Mouse (Mus musculus) stomach, embryonic 16.5 days (tissue): ENCODE measurements around the gene Aes. TPM values are rescaled to one million over a fixed set of nuclear protein-coding genes. Genes with fewer than 3 reads are reported as not detected.
A peak's percentile ranks its signal among the peaks of the same experiment; 100 is the strongest.

ENCODE experiments used
- ATAC-seq: fragments of 200-750 bp; cut with Nextera tagmentation; 2 replicates; pipeline ENCODE4 v1.8.0; 2017; ENCODE audit warnings: moderate number of reproducible peaks, moderate TSS enrichment; ENCODE audit not compliant: insufficient read depth, low FRiP score
- H3K27ac ChIP-seq: fragments of 300-500 bp; sonication (generic); 2 replicates; pipeline ENCODE4 v1.5.1; 2014; ENCODE audit warnings: low read length
- H3K27me3 ChIP-seq: fragments of 300-500 bp; sonication (generic); 2 replicates; pipeline ENCODE4 v1.6.1; 2014; ENCODE audit warnings: low read length, control low read depth, mixed read lengths; ENCODE audit not compliant: control insufficient read depth, insufficient read depth
- H3K36me3 ChIP-seq: fragments of 300-500 bp; sonication (generic); 2 replicates; pipeline ENCODE4 v1.6.1; 2014; ENCODE audit warnings: low read length; ENCODE audit not compliant: control insufficient read depth, insufficient read depth
- H3K4me1 ChIP-seq: fragments of 300-500 bp; sonication (generic); 2 replicates; pipeline ENCODE4 v1.6.1; 2014; ENCODE audit warnings: low read length, control low read depth, mixed read lengths; ENCODE audit not compliant: control insufficient read depth, insufficient read depth
- H3K4me2 ChIP-seq: fragments of 300-500 bp; sonication (generic); 2 replicates; pipeline ENCODE4 v1.6.1; 2014; ENCODE audit warnings: low read depth, low read length, mixed read lengths
- H3K4me3 ChIP-seq: fragments of 300-500 bp; sonication (generic); replicated peaks from 2 replicates; pipeline ENCODE4 v1.5.1; 2014; ENCODE audit warnings: mild to moderate bottlenecking, low read length
- H3K9ac ChIP-seq: fragments of 300-500 bp; sonication (generic); 2 replicates; pipeline ENCODE4 v1.6.1; 2014; ENCODE audit warnings: low read length
- H3K9me3 ChIP-seq: fragments of 300-500 bp; sonication (generic); replicated peaks from 2 replicates; pipeline ENCODE4 v1.6.1; 2016; ENCODE audit warnings: low read length, control low read depth; ENCODE audit not compliant: control insufficient read depth
- WGBS: fragments of 180-500 bp; shearing (Covaris S2); extraction: QIAGEN DNeasy Blood & Tissue Kit; methylation state at CpG from one replicate; pipeline ENCODE4 v1.1.7; 2014; 5-methylcytosine and 5-hydroxymethylcytosine counted together
- polyA plus RNA-seq: library from polyadenylated mRNA; unstranded; fragments of >200 nt; fragmentation: Nextera tagmentation; extraction: Ambion mirVana; gene quantifications from 2 replicates; pipeline ENCODE4 v1.2.1, GENCODE M21; 2015

Aes gene
- polyA plus RNA-seq, 1 experiment from 2014 or later, result 325 TPM

DNA sequence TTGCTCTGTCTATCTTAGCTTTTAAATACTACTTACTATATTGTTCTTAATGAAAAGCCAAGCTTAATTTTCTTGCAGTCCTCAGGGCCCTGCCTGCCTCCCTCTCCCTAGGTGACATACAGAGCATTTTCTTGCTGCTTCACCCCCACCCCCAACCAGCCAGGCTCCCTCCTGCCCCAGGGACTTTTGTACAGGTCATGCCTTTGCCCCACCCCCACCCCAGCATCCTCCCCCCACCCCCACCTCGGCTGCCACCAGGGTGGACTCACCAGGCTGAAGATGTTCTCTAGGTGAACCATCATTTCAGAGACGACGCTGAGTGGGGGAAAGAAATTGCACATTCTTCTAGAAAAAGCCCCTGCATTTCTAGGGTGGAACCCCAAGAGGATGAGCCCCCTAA, 39.1 kb downstream of the Aes start:
- H3K27ac ChIP-seq, result no peak overlapping the region
- H3K4me1 ChIP-seq, result peaks cover 43% of the 10 kb centered on the region
- H3K4me2 ChIP-seq, result no peak overlapping the region
- no peaks in the 10 kb centered on the region for H3K9me3 ChIP-seq
- no peak overlapping the region for H3K4me3 ChIP-seq
- no peak for ATAC-seq
- no peaks in the 10 kb centered on the region for H3K36me3 ChIP-seq
- peaks cover 3% of the 10 kb centered on the region; the same call in 1 of the 2 replicates for H3K27me3 ChIP-seq
- 42% methylated on average over 3 of the region's 3 CpGs for WGBS
- no peak overlapping the region for H3K9ac ChIP-seq

DNA sequence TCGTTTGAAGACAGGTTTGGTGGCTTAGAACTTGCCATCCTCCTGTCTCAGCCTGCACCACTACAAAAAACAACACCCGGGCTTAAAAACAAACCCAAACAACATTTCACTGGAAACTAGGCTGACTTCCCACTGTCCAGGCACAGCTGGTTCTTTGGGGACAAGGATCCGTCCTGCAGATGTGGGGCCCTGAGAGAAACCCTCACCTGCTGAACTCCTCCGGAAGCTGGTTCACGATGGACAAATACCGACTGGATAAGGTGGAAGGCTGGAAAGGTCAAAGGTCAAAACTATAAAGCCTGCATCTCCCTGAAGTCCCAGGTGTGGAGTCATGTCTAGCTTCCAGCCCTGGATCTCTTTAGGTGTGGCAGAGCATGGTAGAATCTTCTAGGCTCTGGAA, 39.6 kb downstream of the Aes start:
- no peak overlapping the region for H3K4me2 ChIP-seq
- H3K9ac ChIP-seq, result no peak overlapping the region
- no peak overlapping the region for H3K27ac ChIP-seq
- H3K4me3 ChIP-seq, result no peak overlapping the region
- peaks cover 3% of the 10 kb centered on the region; the same call in 1 of the 2 replicates for H3K27me3 ChIP-seq
- WGBS, result 36% methylated on average over 6 of the region's 6 CpGs
- ATAC-seq, result no peak
- H3K36me3 ChIP-seq, result no peaks in the 10 kb centered on the region
- no peaks in the 10 kb centered on the region for H3K9me3 ChIP-seq
- peaks cover 43% of the 10 kb centered on the region for H3K4me1 ChIP-seq

DNA sequence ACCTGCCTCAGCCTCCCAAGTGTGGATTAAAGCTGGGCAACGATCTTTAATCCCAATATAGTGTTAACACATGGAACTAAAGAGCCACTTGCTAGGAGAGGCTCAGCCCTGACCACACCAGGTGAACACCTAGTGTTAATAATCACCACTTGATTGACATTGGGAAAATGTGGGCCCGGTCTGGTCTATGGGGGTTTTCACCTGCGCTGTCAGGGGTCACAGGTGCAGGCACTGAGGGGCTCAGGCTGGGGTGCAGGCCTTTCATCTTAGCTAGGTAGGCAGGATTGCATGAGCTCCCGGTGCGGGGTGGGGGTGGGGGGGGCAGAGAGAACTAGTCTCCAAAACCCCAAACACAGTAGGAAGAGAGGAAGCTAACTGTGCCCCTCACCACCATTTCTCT, 40.3 kb downstream of the Aes start:
- WGBS, result 63% methylated on average over 5 of the region's 5 CpGs

DNA sequence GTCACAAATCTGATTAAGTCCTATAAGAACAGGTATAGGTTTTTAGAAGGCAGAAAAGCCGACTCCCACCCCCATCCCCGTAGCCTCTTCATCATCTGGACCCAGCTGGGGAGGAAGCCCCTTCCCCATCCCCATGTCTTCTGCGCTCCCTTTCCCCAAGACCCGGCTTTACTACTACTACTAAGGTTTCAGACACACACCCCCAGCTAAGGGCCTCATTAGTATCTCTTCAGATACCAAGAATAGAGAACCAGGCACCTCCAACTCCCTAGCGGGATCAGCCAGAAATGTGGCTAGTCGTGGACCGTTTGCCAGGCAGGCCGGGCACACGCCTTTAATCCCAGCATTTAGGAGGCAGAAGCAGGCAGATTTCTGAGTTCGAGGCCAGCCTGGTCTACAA, 40.8 kb downstream of the Aes start:
- Histone ChIP-seq H3K4me3 (no peak overlapping the region), H3K9me3 (no peaks in the 10 kb centered on the region), H3K4me2 (no peak overlapping the region), H3K9ac (no peak overlapping the region), H3K27ac (0 out of 2 replicates have a peak overlapping the region, but pooled peaks have one; percentile 16), H3K36me3 (no peaks in the 10 kb centered on the region), H3K4me1 (peaks cover 47% of the 10 kb centered on the region), H3K27me3 (no peaks in the 10 kb centered on the region)
- 51% methylated on average over 10 of the region's 10 CpGs for WGBS
- no peak for ATAC-seq

More for the DNA sequence above, 40.3 kb downstream of the Aes start:
- Histone ChIP-seq H3K4me3 (no peak overlapping the region), H3K27me3 (no peaks in the 10 kb centered on the region), H3K9me3 (no peaks in the 10 kb centered on the region), H3K4me1 (peaks cover 43% of the 10 kb centered on the region), H3K27ac (no peak overlapping the region), H3K4me2 (no peak overlapping the region), H3K9ac (no peak overlapping the region), H3K36me3 (no peaks in the 10 kb centered on the region)
- no peak for ATAC-seq

DNA sequence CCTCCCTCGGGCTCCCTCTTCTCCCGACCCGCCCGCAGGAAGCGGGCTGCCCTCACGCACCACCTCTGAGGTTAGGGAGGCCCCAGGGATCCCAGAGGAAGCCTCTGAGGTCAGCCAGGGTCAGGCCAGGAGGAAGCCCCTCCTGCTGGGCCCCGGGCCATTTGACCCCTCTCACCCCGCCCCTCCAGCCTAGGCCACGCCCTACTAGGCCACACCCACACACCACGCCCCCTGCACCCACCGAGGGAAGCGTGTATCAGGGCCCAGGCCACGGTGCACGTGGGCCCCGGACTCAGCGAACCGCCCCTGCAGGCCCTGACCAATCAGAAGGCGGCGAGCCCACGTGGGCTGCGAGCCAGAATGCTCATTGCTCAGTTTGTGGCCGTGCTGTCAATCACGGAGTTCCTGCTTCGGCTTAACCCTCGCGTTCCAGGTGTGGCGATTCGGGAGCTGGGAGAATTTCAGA, 41.5 kb downstream of the Aes start, which contains the start of gene Tle6:
TSS of gene Tle6 (minus strand) at position 336 of the 466 bp plus-strand sequence.
- ATAC-seq, result peak; percentile 89
- 0% methylated on average over 28 of the region's 28 CpGs for WGBS
- peak within 1 kb of the TSS; percentile 51 for H3K9ac ChIP-seq

DNA sequence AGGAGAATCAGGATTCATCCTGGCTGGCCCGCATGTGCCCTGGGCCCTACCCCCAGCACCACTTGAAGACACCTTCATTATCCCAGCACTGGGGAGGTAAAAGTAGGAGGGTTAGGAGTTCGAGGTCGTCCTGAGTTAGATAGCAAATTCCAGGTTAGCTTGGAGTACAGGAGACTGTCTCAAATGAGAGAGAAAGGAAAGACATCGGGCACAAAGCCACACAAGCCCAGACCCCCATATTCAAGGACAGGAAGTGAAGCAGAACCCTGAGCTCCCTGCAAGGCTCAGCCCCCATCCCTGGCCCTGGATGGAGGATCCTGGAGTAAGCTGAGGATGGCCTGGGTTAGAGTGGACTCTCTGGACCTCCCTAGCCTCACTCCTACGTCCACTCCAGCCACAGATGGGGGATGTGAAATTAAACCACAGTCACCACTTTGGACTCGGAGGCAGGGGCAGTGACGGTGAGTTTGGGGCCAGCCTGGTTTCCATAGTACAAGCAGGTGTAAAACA, 42.2 kb downstream of the Aes start:
- Histone ChIP-seq H3K4me3 (peak overlapping the region; percentile 33), H3K27ac (peak overlapping the region; percentile 12; the same call in 1 of the 2 replicates), H3K9me3 (no peaks in the 10 kb centered on the region), H3K27me3 (no peaks in the 10 kb centered on the region), H3K4me2 (peak overlapping the region; percentile 58), H3K4me1 (peaks cover 41% of the 10 kb centered on the region), H3K36me3 (no peaks in the 10 kb centered on the region), H3K9ac (peak overlapping the region; percentile 31; the same call in 1 of the 2 replicates)
- ATAC-seq, result no peak
- 31% methylated on average over 7 of the region's 7 CpGs for WGBS

More for the DNA sequence above, 41.5 kb downstream of the Aes start, which contains the start of gene Tle6:
- Histone ChIP-seq H3K4me2 (peak within 1 kb of the TSS; percentile 58), H3K27me3 (no peaks in the 10 kb centered on the region), H3K4me3 (peak within 1 kb of the TSS; percentile 33), H3K36me3 (no peaks in the 10 kb centered on the region), H3K27ac (peak within 1 kb of the TSS; percentile 53), H3K9me3 (no peaks in the 10 kb centered on the region), H3K4me1 (peaks cover 45% of the 10 kb centered on the region)

DNA sequence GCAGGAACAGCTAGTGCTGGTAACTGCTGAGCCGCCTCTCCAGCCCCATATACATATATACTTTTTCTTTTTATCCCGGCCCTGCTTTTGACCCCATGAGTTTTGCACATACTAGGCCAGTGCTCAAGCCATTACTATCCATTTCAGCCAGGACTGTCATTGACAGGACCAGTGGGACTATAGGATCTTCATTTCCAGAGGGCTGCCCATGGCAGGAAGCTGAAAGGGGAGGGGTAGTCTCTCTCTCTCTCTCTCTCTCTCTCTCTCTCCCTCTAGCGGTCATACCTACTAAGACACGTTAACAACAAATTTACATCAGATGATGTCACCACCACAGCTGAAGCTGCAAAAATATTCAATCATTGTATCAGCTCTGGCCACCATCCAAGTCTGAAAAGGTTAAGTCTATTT, 43.5 kb downstream of the Aes start:
- Histone ChIP-seq H3K36me3 (no peaks in the 10 kb centered on the region), H3K27me3 (no peaks in the 10 kb centered on the region), H3K9ac (no peak overlapping the region), H3K4me3 (no peak overlapping the region), H3K4me2 (no peak overlapping the region), H3K4me1 (peaks cover 34% of the 10 kb centered on the region), H3K9me3 (no peaks in the 10 kb centered on the region), H3K27ac (no peak overlapping the region)
- ATAC-seq, result no peak
- WGBS, result 17% methylated on average over 4 of the region's 4 CpGs

DNA sequence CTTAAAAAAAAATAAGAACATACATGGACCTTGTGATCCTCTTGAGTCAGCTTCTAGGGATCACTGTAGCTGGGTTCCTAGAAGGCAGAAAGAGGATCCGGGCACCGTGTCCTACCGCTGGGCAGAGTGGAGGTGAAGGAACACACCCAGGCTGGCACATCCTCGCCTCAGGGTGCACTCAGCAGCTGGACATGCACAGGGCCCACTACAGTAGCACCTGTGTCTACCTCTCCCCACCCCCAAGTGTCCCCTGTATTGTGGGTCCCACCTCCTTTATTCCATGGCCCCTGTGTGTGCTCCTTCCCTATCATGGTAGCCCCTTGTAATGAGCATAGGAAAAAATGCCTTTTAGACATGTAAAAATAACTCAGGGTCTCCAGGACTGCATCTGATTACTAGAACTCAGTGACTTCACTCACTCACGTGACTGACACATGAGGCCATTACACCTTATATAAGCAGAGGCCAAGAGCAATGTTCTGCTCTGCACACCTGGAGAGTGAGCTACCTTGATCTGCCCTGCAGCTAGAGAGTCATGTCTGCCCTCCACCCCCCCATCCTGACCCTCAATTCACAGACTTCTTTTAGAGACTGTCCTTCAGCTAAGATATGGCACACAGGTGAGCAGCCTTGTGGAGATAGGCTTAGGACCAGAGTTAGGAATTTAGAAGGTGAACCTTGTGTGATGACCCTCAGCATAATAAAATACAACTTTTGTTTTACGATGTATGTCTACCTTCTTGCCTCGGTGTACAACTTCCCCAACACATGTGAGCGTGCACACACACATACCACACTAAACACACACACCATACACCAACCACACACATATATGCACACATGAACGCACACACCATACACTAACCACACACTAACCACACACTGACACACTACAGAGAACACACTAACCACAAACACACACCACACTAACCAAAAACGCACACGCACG, 45.0 kb downstream of the Aes start:
- ATAC-seq, result no peak
- WGBS, result 74% methylated on average over 12 of the region's 12 CpGs
- Histone ChIP-seq H3K9me3 (no peaks in the 10 kb centered on the region), H3K27me3 (no peaks in the 10 kb centered on the region), H3K9ac (peak overlapping the region; percentile 63), H3K36me3 (no peaks in the 10 kb centered on the region), H3K4me3 (0 out of 2 replicates have a peak overlapping the region, but pooled peaks have one; percentile 15), H3K4me2 (peak overlapping the region; percentile 64; the same call in 1 of the 2 replicates), H3K4me1 (peaks cover 32% of the 10 kb centered on the region), H3K27ac (no peak overlapping the region)
